Mouse (Mus musculus) T-helper 2 cell (primary cell): ENCODE measurements at regions not wholly inside any gene's neighbourhood (a gene's known extent, or its start where the extent isn't known, plus 50 kb on each side); places are given as distances from the start of the nearest gene placed in this dataset.

Experiments
- in situ Hi-C: fragments of 300-600 bp; cut with MboI, MseI; formaldehyde crosslinking; loops from one replicate; pipeline ENCODE4 v1.15.1; 2025; ENCODE audit warnings: high pct_unique_total_duplicates

DNA sequence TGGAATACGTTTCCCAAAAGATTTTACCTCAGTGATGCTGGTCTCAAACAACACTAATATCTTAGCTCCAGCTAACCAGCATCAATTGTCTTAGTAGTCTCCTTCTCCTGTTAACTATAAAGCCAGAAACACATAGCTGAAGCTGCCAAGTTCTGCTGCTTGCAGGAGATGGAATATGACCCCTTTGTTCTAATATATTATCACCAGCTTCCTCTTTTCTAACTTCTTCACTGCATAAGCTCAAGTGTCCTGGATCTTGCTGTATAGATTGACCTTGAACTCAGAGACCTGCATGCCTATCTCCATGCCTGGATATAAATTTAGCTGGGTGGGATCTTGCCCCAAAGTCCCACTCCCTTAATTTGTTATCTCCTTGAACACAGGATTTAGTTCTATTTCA is 94.8 kb downstream of the Rbm46 start:
- in situ Hi-C loops, result no loop called here

- in situ Hi-C loops, result no loop called here
These were observed 105.6 kb downstream of the Rbm46 start for GRCm38 (mm10) chr3:82770512-82771270.

DNA sequence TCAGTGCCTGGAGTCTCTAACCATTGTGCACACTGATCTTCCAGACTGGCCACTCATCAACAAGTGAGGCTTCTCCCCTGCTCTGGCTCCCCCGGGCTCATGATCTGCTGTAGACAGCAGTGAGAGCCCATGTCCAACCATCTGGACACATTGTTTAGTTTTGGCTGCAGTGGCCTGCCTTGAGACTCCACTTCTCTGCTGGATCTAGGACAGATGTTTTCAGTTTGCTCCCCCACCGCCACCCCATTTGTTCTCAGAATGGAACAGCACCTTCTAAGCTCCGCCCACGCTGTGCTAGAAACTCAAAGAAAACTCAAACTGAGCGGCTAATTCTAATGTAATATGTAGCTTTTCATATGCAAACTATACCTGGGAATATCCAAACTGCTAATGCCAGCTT is 108.8 kb downstream of the Rbm46 start:
- in situ Hi-C loops, result no loop called here

DNA sequence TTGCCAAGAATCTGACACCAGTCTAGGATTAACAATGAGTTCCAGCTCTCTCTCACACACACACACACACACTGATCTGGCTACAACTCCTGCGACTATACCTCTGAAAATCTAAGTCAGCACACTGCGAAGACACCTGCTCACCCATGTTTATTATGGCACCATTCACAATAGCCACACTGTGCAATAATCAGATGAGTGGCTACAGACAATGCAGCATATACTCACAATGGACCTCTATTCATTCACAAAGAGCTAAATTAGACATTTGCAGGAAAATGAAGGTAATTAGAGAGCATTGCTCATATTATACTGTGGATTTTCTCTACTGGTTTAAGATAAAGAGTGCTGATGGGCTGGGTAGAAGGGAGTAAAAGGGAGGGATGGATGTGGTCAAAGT is 116.3 kb downstream of the Rbm46 start:
- in situ Hi-C loops, result no loop called here

GRCm38 (mm10) chr3:82758967-82759366 is 117.3 kb downstream of the Rbm46 start:
- in situ Hi-C loops, result no loop called here

- in situ Hi-C loops, result no loop called here
These were observed 150.7 kb downstream of the Rbm46 start for GRCm38 (mm10) chr3:82725546-82725945.

DNA sequence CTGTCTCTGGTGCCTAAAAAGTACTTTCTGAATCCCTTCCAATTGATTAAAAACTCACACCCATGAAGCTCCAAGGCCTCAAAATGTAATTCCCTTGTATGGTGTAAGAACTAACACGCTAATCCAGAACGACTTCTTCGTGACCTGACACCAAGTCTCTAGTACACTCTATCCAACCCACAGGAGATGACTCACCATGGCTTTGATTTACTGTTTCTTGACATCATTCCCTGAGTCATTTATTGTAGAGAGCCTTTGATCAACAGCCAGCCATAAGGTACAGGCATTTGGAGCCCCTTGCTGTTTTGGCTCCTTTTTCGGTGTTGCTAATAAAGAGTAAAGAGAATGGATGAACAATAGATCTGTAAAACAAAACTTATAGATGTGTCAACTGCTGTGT is 159.7 kb upstream of the Npy2r start:
- in situ Hi-C loops, result no loop called here

DNA sequence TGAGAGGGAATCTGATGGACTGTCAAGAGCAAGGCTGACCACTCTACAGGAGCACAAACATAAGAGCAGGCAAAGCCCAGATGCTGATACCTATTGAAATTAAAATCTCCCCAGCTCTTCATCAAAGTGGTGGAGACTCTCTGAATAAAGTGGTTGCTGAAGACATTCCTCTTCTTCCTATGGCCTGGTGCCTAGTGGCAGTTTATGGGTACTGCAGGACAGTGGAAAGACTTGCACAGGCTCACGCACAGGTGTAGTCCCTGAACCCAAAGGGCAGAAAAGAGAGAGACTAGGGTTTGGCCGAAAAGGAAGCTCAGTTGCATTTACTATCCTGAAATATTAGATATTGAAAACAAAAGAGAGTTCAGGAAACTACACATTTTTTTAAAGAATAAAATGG is 144.2 kb upstream of the Npy2r start:
- in situ Hi-C loops, result loop anchor here (10.0 kb wide), 1 partner anchor 393 kb away; no protein-coding TSS in a partner anchor

DNA sequence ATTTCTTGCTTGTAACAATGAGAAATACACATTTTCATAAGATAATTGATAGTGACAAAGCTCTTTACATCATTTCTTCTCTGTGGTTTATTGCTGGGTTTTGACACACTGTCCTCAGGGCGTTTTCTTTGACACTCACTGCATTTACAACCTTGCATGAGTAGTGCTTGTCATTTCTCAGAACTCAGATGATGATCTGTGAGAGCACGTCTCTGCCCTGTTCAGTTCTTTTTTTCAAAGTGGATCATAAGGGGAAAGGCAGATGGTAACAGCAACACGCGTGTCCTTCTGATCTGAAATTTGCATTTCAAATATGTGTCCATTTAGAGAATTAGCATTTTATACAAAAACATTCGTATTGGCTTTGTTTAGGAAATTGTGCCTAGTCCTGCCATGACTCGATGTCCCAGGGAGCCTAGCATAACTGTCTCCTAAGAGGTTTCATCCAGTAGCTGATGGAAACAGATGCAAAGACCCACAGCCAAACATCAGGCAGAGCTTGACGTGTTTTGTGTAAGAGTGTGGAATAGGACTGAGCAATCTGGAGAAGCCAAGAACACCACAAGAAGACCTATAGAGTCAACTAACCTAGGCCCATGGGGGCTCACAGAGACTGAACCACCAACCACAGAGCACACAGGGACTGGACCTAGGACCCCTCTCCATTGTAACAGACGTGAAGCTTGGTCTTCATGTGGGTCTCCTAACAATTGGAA is 108.4 kb upstream of the Npy2r start:
- in situ Hi-C loops, result no loop called here

DNA sequence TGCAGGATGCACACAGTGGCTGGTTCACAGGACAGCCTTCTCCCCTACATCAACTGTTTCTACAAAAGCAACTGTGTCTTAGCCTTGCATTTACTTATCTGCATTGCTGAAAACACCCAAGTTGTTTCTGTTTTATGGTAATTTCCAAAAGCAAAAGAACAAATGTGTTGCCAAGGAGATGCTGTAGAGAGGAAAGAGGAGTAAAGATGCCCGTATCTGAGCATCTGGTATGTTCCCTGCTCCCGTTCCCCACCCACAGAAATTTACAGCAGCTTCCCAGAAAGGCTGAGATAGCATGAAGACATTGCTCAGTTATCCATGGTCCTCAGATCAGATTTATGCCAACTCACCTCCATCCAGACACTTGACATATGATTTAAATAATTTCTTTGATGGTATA is 104.5 kb upstream of the Npy2r start:
- in situ Hi-C loops, result no loop called here

GRCm38 (mm10) chr3:82640052-82640451 is 92.2 kb upstream of the Npy2r start:
- in situ Hi-C loops, result no loop called here

GRCm38 (mm10) chr3:82636666-82637065 is 88.8 kb upstream of the Npy2r start:
- in situ Hi-C loops, result no loop called here

DNA sequence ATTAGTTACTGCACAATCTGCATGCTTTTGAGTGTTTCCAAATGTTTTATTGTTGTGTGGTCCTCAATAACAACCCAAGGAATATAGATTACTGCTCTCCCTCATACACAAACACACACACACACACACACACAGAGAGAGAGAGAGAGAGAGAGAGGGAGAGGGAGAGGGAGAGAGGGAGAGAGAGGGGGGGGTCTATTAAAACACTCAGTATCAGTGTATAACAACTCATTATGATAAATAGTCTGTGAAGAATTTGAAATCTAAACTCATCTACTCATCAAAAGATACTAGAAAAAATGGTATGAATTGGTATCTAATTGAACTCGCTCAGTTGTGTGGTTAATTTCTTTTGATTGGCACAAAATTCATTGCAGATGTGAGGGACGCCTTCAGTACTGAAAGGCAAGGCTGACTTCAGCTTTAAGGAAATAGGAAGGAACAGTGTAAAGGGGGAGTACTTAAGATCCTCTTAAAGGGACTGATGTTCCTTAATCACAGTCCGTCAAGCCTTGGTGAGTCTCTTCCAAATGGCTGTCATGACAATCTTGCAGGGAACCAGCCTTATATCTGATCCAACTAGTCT is 72.6 kb upstream of the Npy2r start:
- in situ Hi-C loops, result loop anchor here (5.0 kb wide), 1 partner anchor 43 kb away; no protein-coding TSS in a partner anchor

DNA sequence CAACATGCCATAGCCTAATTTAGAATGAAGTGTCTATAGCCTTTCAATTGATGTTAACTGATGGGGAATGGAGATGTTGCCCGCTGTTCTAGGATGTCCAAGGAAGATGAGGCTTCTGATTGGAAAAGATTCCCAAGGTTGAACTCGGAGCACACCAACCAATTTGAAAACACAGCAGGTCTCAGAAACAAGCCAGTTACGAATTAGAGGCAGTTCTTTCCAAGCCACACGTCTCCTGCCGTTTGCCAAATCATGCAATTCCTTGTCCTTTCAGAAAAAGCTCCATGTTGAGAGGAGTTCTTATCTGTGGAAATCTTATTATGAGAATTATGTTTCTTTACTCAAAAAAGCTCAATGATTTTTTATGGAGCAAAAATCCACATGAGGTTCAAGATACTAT is 71.5 kb upstream of the Npy2r start:
- in situ Hi-C loops, result no loop called here

GRCm38 (mm10) chr3:82601880-82602279 is 54.0 kb upstream of the Npy2r start:
- in situ Hi-C loops, result no loop called here

- in situ Hi-C loops, result no loop called here
These were observed 50.8 kb upstream of the Npy2r start for GRCm38 (mm10) chr3:82598656-82599055.
